Mouse (Mus musculus) adrenal gland, adult 8-10 months (tissue): ENCODE results near the gene Arpp21. TPM values are rescaled to one million over a fixed set of nuclear protein-coding genes. Genes with fewer than 3 reads are reported as not detected.

Source experiments
- DNase-seq: peaks from one replicate; pipeline ENCODE4 v3.0.0; 2022
- total RNA-seq, 4 experiments: library from RNA; stranded (reverse); gene quantifications; 2 replicates each; pipeline ENCODE4 v1.2.4; 2022

Gene Arpp21
- total RNA-seq, 4 experiments from 2014 or later = 0.20 to 1.0 (median 0.58) TPM

- DNase-seq = no peak
These were observed 4.9 kb downstream of the Arpp21 start for GRCm38 (mm10) chr9:112230716-112231361.

- DNase-seq = no peak
These were observed 7.3 kb downstream of the Arpp21 start for GRCm38 (mm10) chr9:112228470-112228869.

- no peak for DNase-seq
These were observed 8.6 kb downstream of the Arpp21 start for GRCm38 (mm10) chr9:112227174-112227573.

GRCm38 (mm10) chr9:112226511-112226910, 9.2 kb downstream of the Arpp21 start:
- no peak for DNase-seq

- DNase-seq = no peak
These were observed 10.7 kb downstream of the Arpp21 start for GRCm38 (mm10) chr9:112225046-112225445.

- no peak for DNase-seq
These were observed 16.4 kb downstream of the Arpp21 start for GRCm38 (mm10) chr9:112219372-112219771.

GRCm38 (mm10) chr9:112218237-112218636, 17.5 kb downstream of the Arpp21 start:
- no peak for DNase-seq

GRCm38 (mm10) chr9:112217161-112217560, 18.6 kb downstream of the Arpp21 start:
- DNase-seq = no peak

- no peak for DNase-seq
These were observed 20.5 kb downstream of the Arpp21 start for GRCm38 (mm10) chr9:112215030-112215806.

- DNase-seq = no peak
These were observed 22.1 kb downstream of the Arpp21 start for GRCm38 (mm10) chr9:112213411-112214255.

GRCm38 (mm10) chr9:112209803-112210202, 25.9 kb downstream of the Arpp21 start:
- DNase-seq = no peak

- no peak for DNase-seq
These were observed 28.0 kb downstream of the Arpp21 start for GRCm38 (mm10) chr9:112207767-112208166.

GRCm38 (mm10) chr9:112198296-112198695, 37.4 kb downstream of the Arpp21 start:
- DNase-seq = no peak

GRCm38 (mm10) chr9:112194049-112194448, 41.7 kb downstream of the Arpp21 start:
- no peak for DNase-seq

- no peak for DNase-seq
These were observed 46.3 kb downstream of the Arpp21 start for GRCm38 (mm10) chr9:112189394-112189793.

GRCm38 (mm10) chr9:112188358-112188893, 47.3 kb downstream of the Arpp21 start:
- no peak for DNase-seq

GRCm38 (mm10) chr9:112187667-112188066, 48.1 kb downstream of the Arpp21 start:
- no peak for DNase-seq

GRCm38 (mm10) chr9:112186336-112187305, 49.1 kb downstream of the Arpp21 start:
- no peak for DNase-seq

GRCm38 (mm10) chr9:112185746-112186145, 50.0 kb downstream of the Arpp21 start:
- no peak for DNase-seq

GRCm38 (mm10) chr9:112182738-112183137, 53.0 kb downstream of the Arpp21 start:
- no peak for DNase-seq

- no peak for DNase-seq
These were observed 55.7 kb downstream of the Arpp21 start for GRCm38 (mm10) chr9:112180006-112180405.

- no peak for DNase-seq
These were observed 57.3 kb downstream of the Arpp21 start for GRCm38 (mm10) chr9:112178438-112178837.
